In genomic region chr5:139659307-139659706, GRCm38 (mm10) we compare ENCODE assay signal across 10 mouse cellular contexts.
DNase-seq lines count a peak whose midpoint lies in the region; ATAC-seq lines count a peak whose summit lies in the region.
"Had no signal": no experiment of that assay in that cellular context is flagged by ENCODE, and none has a peak within 500 bp of the region (broad histone marks: within the 10 kb centered on the region; RNA-seq: fewer than 3 reads in every experiment).

No protein-coding gene starts in this region.

- no peaks in the 10 kb centered on the region for H3K9me3 ChIP-seq in stomach, embryonic 14.5 days (ENCODE audit: control insufficient read depth, low read depth, low read length)
- H3K9me3 ChIP-seq: G1E had no signal

- H3K27me3 ChIP-seq in stomach, embryonic 14.5 days (ENCODE audit: control insufficient read depth, insufficient read depth, low read length), result 0 out of 2 replicates have a peak, but pooled peaks cover 12% of the 10 kb centered on the region

- intact Hi-C loops in left cerebral cortex, postnatal 4 days (cut with DNase I), result no loop called here

- no peak overlapping the region for H3K4me3 ChIP-seq in stomach, embryonic 14.5 days (ENCODE audit: low read depth, low read length)

- 0 out of 2 replicates have a peak overlapping the region, but pooled peaks have one; percentile 10 for H3K4me2 ChIP-seq in stomach, embryonic 14.5 days (replicated peaks; ENCODE audit: low read depth, low read length)

- H3K9ac ChIP-seq in stomach, embryonic 14.5 days (replicated peaks; ENCODE audit: low read depth, low read length), result no peak overlapping the region; the same call in 1 of the 2 replicates

- H3K36me3 ChIP-seq in stomach, embryonic 14.5 days (ENCODE audit: control insufficient read depth, insufficient read depth, low read length), result no peaks in the 10 kb centered on the region
- H3K36me3 ChIP-seq: G1E had no signal

- peak; percentile 85 for DNase-seq in left cerebral cortex, postnatal 4 days
- no peak for DNase-seq in left cerebral cortex, adult 18-20 months (ENCODE audit: low spot score in 2 of 2)
- no peak for DNase-seq in ovary, adult 18-20 months (ENCODE audit: low spot score)
- no peak for DNase-seq in thymus, postnatal 14 days
- DNase-seq in right cerebral cortex, postnatal 4 days, result no peak
- DNase-seq: heart, postnatal 36 days had no signal

- peak; percentile 12 to 36; a peak in 1 of 4 replicates for ATAC-seq in hematopoietic stem cell, adult 5-6 weeks (replicated peaks in 1 of 2; ENCODE audit: insufficient read depth in 1 of 2, low FRiP score in 2 of 2, low TSS enrichment in 1 of 2, low read depth in 1 of 2, poor library complexity in 2 of 2, severe bottlenecking in 2 of 2)
- peak; percentile 45; the same call in 1 of the 2 replicates for ATAC-seq in megakaryocyte-erythroid progenitor cell, adult 5-6 weeks (replicated peaks; ENCODE audit: low FRiP score, low TSS enrichment, poor library complexity, severe bottlenecking)
- ATAC-seq in stomach, embryonic 14.5 days (ENCODE audit: insufficient number of reproducible peaks, insufficient read depth, low FRiP score, low read depth), result no peak

- WGBS in stomach, embryonic 14.5 days, result 6% methylated on average over 18 of the region's 18 CpGs

- H3K4me1 ChIP-seq in stomach, embryonic 14.5 days (ENCODE audit: control insufficient read depth, insufficient read depth, low read length), result no peaks in the 10 kb centered on the region

- no peak overlapping the region for H3K27ac ChIP-seq in stomach, embryonic 14.5 days (ENCODE audit: low read length)
